Mouse (Mus musculus) gastrocnemius, postnatal 25 days (tissue): Measurements from ENCODE around the gene Oas1d. TPM values are rescaled to one million over a fixed set of nuclear protein-coding genes. Genes with fewer than 3 reads are reported as not detected.
"Not testable (repeated sequence)": the region's sequence is repeated elsewhere in the genome, so short reads cannot be mapped to it uniquely, and the experiment has no call there.

Experiments used
- DNase-seq: peaks from one replicate; pipeline ENCODE4 v3.0.0; 2022
- total RNA-seq, 2 experiments: library from RNA; stranded (reverse); gene quantifications; 1 replicate in 1 of 2; 2 replicates in 1 of 2; pipeline ENCODE4 v1.2.3; 2021

The Oas1d gene
- total RNA-seq, 2 experiments from 2014 or later, result not detected

DNA sequence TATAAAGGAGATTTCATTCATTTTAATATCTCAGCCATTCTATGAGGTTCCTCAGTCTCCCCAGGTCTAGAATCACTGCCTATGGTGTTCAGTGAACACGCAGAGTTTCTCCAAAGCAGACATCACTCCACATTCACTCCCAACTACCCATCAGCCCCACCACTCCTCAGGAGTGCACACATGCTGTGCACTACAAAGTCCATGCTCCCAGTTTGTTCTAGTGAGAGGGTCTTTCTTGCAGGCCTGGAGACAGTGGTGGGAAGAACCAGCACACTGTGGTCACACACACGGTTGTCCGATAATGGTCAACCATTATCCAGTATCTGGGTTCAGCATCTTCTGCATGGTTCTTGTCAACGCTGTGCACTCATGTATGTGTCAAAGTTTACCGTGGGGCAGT, 12.3 kb upstream of the Oas1d start:
- no peak for DNase-seq

DNA sequence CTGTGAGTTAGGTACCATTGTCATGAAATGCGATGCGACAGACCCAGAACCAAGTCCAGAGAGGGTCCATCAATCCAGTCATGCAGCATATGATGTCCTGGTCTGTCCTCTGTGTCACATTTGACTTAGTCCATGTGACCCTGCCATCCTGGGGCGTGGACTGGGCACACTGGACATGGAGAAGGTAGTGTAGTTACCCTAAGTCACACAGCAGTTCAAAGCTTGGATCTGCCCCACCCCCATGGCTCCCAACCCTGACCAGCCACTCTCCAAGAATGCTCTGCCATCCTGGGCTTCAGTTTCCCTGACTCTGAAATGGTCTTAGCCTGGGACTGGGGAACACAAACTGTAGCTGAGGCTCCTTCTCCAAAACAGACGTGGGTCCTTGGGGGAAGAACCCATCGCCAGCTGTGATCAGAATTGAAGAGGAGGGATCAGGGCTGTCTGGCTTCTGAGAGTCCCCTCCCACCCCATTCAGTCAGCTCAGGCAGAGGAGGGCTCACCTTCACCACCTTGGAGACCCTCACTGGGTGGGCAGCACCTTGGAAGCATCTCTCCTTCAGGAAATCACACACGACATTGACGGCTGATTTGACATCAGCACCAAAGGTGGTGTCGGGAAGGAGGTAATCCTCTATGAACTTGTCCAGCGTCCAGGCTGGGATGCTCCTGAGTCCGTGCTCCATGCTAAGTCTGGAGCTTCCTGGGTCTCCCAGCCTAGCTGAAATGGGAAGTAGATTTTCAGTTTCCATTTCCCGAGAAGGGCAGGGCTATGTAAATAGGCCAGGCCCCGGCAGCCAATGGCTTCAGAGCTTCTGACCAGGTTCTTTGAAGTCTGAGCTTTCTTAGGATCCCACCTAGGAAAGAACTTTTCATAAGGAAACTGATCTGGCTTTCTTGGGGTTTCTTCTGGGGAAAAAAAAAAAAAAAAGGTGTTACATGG, 7.3 kb upstream of the Oas1d start, which contains the start of gene Oas1a:
Gene Oas1a, minus strand, starts transcription at position 731 of the 943 bp plus-strand sequence.
- not testable (repeated sequence) for DNase-seq

DNA sequence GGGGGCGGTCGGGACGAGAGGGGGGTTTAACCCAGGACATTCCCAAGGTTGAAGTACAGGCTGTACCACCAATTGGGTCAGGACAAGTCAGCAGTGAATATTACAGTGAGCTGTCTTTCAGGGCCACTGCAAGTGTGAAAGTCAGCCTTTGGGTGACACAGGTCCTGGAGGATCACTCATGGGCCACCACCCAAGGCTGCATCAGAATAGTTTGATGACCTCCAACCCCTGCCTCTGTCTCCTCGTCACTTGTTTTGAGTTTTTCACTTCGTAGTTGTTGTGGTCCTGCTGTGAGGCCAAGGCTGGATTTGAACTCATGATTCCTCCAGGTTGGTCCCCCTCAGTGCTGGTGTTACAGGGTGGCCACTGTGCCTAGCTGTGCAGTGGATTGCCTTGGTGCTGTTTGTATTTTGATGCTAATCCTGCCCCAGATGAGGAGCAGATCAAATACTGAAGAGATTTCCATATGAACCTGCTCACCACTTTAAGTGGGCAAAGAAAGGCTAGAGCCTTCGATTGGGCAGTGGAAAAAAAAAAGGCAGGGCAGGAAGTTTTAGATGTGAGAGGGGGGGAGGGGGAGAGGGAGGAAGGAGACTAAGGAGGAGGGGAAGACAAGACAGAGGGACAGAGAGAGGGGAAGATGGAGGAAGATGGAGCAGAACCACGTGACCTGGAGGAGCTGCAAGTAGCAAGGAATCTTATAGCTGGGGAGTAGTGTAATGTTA, 6.0 kb upstream of the Oas1d start:
- DNase-seq, result no peak

DNA sequence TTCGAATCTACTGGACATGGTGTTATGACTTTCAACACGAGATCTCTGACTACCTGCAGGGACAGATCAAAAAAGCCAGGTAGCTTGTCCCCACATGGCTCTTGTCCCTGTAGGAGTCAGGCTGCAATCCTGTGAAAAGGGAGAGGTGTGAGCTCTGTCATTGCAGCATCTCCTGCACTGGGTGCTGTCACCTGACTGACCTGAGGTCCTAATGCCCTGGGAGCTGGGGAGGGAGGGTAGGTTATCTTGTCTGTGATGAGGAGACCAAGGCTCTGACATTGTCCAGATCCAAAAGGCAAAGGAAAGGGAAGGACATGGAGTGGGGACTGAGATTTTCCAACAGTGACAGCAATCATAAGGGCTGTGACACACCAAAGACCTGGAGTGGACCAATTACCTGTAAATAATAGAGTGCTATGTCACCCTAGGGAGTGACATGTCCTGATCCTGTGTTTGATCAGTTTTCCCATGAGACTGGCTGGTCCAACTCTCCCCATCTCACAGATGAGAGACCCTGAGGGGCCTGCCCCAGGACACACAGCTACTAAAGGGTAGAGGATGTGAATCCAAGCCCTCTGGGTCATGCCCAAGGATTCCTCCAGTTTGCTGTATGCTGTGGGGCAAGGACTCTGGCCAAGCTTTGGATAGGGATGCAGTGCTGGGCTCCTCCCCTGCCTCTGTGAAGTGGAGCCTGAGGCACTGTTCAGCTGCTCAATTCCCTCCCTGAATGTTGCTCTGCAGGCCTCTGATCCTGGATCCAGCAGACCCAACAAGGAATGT, 5.0 kb downstream of the Oas1d start:
- DNase-seq, result not testable (repeated sequence)

DNA sequence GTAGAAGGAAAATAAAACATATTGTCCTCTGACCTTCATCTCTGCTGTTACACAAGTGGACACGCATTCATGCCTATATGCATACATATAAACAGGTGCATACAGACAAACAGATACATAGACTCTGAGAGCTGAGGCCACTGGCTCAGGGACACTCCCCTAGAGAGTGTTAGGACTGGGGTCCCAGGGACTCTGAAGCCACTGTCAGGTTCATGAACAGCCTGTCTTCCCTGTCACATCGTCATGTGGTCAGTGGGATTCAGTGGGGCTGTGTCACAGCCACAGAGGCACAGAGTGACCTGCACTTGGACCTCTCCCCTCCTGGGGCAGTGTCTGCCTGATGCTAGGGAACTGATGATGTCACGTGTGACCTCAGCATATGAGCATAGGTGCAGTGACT, 6.0 kb downstream of the Oas1d start:
- DNase-seq, result no peak

DNA sequence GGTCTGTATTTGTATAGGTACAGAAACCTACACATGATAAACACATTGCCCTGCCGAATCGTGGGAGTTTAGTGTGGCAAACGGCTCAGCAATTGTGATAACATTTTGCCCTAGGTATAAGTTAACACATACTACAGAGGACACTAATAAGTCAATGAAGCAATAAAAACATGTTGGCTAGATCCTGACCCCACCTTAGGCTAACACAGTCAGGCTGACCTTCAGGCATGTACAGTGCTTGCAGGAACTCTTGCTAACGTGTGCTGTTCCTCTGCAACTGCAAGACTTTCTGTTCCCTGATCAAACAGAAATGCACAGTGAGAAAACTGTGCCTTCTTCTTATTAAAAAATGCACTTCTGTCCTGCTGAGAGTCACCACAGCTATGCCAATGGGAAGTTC, 9.6 kb downstream of the Oas1d start:
- no peak for DNase-seq

DNA sequence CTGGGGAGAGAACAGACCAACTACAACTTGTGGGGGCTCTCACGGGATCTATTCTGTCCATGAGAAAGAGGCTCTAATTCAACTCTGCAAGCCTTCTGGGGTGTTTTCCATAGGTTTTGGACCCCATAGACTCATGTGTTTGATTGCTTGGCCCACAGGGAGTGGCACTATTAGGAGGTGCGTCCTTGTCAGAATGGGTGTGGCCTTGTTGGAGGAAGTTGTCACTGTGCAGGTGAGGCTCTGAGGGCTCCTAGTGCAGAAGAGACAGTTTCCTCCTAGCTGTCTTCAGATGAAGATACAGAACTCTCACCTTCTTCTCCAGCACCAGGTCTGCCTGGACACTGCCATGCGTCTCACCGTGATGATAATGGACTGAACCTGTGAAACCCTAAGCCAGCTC, 10.2 kb downstream of the Oas1d start:
- DNase-seq, result not testable (repeated sequence)

DNA sequence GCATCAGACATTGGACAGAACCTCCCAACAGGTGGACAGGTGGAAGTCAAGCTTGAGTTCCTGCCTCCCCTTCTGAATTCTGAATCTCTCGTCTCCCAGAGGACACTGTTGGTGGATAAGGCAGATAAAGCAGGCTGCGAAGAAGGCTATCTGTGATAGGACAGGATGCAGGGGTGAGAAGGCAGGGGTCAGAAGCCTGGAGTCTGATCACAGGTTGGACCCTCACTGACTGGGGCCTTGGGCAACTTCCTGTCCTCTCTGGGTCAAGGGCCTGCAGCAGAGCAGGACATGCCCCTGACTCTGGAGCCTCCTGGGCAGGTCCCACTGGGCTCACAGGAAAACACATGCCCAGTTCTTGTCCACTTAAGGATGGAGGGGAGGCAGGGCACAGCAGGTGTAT, 12.0 kb downstream of the Oas1d start:
- not testable (repeated sequence) for DNase-seq

DNA sequence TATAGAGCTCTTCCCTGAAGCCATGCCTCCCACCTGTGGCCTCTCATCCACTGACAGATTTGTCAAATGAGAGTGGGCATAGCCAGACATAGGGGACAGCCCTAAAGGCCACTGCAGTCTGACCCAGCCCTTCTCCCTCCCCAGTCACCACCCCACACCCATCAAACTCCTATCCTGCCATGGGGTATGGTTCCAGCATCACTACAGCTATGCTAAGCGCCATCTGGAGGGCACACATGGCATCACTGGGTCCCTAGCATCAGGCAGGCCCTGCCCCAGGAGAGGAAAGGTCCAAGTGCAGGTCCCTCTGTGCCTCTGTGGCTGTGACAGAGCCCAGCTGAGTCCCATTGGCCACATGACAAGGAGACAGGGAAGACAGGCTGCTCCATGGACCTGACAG, 12.7 kb downstream of the Oas1d start:
- DNase-seq, result no peak

DNA sequence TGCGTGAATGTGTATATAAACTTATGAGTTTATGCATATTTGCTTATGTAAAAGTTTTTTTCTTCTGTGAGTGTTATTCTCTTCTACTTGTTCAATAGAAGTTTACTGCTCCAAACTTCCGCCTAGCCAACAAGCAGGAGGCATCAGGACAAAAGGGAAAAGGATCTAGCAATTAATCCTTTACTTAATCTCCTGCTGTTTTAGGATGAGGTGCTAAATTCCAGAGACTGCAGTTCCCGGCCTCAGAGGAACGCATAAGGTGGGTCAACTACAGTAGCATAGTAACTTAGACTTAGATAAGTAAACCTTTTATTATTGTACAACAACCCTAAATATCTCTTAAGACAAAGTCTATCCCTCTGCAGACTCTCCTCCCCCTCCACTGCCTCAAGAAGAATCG, 19.6 kb downstream of the Oas1d start:
- no peak for DNase-seq

DNA sequence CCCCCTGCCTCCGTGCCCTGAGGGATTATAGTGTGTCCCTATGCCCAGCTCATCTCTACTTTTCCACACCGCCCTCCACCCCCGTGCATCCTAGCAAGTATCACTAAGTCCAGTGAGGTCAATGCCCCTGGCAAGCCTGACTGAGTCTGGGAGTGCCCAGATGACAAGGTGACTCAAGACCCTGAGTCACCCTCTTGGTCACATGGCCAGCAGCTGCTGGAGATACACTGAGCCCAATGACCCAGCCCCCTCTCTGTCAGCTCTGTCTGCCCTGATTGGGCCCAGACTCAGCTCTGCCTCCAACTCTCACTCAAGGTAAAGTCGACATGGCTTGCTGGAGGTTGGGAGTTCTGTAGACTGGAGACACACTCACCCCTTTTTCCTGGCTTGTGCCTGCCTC, 23.5 kb downstream of the Oas1d start:
- DNase-seq, result no peak

DNA sequence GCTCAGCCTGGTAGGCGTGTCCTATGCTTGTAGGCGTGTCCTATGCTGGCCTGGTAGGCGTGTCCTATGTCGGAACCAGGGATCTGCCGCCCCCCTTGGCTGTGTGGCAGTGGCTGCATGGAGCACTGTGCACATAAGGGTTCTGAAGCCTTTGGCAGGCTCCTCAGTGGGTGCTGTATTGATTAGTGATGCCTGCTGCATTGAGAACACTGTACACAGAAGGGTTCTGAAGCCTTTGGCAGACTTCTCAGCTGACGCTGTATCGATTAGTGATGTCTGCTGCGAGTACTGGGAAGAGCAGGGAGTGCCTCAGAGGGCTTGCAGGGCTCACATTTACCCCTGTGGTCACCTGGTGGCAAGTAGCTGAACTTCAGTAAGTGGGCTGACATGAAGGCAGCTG, 24.2 kb downstream of the Oas1d start:
- no peak for DNase-seq

DNA sequence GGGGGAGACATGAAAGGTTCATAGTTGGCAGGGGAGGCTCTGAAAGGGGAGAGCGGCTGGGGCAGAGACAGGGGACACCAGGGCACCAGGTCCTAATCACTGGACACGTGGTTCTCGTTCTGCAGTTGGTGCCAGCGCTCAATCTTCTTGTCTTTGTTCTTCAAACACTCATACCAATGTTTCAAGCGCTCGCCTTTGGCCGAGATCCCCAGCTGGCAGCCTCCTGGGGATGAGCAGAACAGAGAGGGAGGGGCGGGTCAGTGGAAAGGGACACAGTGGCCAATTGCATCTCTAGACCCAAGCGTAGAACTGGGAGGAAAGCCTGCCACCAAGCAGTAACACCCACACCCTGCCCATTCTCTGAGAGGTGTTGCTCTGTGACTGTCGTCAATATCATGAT, 27.7 kb downstream of the Oas1d start:
- DNase-seq, result no peak

DNA sequence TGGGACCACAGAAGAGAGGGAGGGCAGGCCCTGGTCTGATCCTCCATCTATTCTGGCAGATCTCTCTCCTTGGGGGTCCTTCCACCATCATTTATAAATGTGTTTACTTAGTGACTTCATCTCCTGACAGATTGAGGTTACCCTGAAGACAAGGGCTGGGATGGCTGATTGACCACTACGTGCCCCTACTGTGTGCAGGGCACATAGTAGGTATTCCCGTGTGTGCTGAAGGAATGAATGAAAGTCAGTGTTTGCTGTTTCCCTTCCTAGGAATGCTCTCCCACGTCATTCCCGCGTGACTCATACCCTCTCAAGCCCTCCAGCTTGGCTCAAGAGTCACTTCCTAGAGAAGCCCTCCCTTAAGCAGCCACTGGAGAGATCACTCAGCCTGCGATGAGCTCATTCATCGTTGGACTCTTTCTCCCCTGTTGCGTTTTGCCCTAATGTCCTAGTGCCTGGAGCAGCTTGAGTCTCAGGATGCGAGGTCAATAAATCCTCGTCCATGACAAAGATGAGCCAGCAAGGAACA, 38.0 kb downstream of the Oas1d start:
- peak; percentile 29 for DNase-seq

DNA sequence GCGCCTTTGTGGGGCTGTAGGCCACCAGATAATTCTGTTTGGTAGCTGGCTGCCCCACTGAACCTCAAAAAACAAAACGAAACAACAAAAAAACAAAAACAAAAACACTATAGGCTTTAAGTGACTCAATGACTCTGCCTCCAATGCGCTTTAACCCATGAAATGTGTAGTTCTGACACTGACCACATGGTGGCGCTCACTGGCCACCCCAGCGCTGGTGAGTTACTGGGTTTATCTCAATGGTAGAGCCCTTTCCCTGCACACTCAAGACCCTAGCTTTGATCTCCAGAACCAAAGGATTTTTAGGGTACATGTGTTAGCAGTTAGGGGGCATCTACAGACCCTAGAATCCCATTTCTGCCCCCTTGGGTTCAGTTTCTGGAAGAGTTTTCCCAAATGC, 39.6 kb downstream of the Oas1d start:
- DNase-seq, result no peak

DNA sequence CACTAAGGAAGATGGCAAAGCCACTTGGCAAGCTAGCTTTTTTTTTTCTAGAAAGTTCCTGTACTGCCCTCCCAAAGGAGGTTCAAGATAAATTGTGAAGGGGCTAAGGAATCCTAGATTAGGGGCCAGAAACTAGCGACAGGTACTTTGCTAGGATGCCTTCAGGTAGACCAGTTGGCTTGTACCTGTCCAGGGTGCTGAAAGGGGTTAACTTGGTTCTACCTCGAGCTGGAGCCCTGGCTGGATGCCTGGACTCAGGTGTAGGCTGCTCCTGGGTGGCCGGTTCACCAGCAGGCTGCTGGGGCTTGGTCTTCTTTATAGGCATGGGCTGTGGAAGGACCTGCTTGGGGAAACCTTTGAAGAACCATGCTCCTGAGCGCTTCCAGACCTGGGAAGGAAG, 46.7 kb downstream of the Oas1d start:
- no peak for DNase-seq

DNA sequence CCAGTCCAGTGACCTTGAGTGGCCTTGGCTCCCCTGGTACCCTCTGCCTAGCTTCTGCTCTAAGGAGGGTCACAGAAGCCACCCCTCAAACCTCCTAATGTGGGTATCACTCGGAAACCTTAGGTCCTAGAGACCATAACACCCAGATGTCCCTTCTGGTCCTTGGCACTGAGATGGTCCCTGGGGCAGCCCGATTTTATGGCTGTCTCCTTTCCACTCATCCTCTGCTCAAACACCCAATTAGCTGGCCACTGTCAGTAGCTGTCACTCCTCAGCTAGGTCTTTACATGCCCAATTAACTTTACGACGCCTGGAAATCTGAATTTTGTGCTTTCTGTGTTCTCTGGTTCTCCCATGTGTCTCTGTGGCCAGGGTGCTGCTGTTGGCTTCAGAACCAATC, 51.8 kb downstream of the Oas1d start:
- DNase-seq, result no peak

DNA sequence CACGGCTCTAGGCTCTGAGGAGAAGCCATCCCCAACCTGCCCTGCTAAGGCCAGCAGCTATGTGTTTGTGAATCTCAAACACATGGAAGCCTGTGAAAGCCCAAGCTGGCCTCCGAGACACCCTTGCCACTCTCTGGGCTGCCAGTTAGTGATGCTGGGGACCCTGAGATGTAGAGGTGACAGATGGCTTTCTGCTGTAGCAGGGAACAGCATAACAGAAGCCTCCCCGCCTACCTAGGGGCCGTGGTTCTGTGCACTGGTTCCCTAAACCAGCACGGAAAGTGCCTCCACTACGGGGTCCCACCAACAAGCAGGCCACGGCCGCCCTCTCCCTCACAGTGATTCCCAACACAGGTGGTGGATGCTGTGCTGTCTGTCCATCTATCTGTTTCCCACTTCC, 52.6 kb downstream of the Oas1d start:
- no peak for DNase-seq

DNA sequence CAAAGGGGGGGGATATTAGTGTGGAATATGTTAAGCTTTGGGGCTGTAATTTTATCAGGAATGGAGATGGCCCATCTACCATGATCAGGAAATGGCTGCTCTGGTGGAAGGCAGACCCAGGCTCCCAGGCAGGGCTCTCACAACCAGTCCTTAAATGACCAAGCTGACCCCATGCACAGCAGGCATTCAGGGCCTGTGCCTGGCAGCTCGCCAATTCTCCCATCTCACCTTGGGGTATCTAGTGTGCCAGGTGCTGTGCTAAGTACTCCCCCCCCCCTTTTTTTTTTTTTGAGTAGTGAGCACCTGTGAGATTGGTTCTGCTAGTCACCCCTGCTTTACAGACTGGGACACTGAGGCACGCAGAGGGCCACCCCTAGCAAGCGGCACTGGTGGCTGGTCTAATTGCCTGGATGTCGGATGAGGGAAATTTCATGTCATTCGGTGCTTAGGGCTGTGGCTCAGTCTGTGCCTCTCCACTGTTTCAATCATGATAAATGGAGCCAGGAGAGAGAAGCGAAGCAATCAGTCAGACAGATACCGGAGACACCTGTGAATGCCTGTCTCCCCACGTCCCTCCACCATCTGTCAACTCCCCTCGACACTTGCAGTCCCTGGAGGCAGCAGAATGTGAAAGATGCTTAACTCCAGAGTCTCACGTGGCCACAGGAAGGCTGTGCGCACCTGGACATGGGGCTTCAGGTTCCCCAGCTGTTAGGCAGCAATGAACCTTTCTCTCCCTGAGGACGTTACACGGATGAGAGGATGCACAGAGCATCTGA, 53.2 kb downstream of the Oas1d start:
- DNase-seq, result no peak

DNA sequence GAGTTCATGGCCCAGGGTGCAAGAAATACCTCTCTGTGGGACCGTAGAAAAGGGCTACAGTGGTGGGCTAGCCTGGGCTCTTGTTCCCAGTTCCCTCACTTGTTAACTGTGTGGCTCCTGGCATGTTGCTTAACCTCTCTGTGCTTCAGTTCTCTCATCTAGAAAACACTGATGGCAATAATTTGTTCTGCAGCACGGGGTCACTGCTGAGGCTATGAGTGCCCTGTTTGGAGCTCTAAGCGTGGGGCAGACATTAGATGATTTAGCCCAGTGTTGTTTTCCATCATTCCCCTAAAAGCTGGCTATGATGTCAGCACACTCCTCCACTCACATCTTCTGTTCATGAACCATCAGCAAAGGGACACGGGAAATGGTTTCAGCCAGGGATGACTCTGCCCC, 53.8 kb downstream of the Oas1d start:
- no peak for DNase-seq

DNA sequence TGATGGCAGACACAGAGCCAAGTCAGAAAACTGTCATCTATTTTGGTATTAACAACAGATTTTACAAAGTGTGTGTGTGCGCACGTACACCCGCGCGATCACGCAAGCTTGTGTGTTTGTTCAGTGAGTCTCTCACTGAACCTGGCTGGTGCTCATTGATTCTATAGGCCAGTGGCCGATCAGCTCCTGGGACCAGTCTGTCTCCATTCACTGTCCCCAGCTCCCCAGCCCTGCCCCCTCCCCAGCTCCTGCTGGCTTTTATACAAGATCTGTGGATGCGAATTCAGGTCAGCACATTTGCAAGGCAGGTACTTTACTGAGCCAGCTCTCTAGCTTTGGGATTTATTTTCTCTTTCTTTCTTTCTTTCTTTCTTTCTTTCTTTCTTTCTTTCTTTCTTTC, 54.5 kb downstream of the Oas1d start:
- no peak for DNase-seq

DNA sequence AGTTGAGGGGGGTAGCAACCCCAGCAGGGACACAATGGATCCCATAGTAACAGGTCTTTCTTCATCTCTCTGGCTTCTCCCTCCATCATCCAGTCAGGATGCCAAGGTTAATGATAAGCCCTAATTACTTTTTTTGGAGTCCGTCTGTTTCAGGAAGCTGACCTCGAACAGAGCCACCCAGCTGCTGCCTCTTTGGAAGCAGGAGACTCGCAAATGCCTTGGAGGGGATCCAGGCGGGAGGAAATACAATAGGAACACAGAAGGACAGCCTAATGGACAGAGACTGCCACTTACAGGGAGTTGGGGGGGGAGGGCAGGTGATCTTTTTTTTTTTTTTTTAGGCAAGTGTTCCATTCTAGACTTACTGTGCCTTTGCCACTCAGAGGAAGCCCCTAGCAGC, 55.4 kb downstream of the Oas1d start:
- no peak for DNase-seq
